Mouse (Mus musculus) liver, adult 10 weeks (tissue): Measurements from ENCODE around the gene Nhsl1. TPM values are rescaled to one million over a fixed set of nuclear protein-coding genes. Genes with fewer than 3 reads are reported as not detected.

Experiments
- polyA plus RNA-seq: library from polyadenylated mRNA; stranded (reverse); fragments of 350-450 nt; fragmentation: Illumina TruSeq; extraction: RNeasy Lipid Tissue Mini Kit (QIAGEN cat#74804); gene quantifications from one replicate; pipeline ENCODE4 v1.2.3, GENCODE M21; 2014; ENCODE audit warnings: low read depth, low replicate concordance

Gene Nhsl1
- 2.4 TPM for polyA plus RNA-seq

GRCm38 (mm10) chr10:18318916-18319481 lies at the start of gene Nhsl1:
TSS of gene Nhsl1 (plus strand) at chr10:18318985.

GRCm38 (mm10) chr10:18545813-18546235 lies 227.0 kb downstream of the Nhsl1 start, which contains the start of gene Hebp2:
TSS of gene Hebp2 (minus strand) at chr10:18546076.

Other genes with a start within 250 kb of the Nhsl1 start
- gene Ect2l, start 108.1 kb upstream of the Nhsl1 start, polyA plus RNA-seq, result not detected
- 7.4 TPM for gene Ccdc28a, start 84.0 kb upstream of the Nhsl1 start, polyA plus RNA-seq
- 0.48 TPM for gene Hebp2, start 227.1 kb downstream of the Nhsl1 start, polyA plus RNA-seq